In genomic region chr6:139780028-139780427, GRCm38 (mm10) we compare ENCODE assay signal across 14 mouse cellular contexts.
DNase-seq lines count a peak whose midpoint lies in the region; ATAC-seq and TF ChIP-seq lines count a peak whose summit lies in the region.
"Had no signal": no experiment of that assay in that cellular context is flagged by ENCODE, and none has a peak within 500 bp of the region (broad histone marks: within the 10 kb centered on the region; RNA-seq: fewer than 3 reads in every experiment).

No protein-coding gene starts in this region.

- H3K27me3 ChIP-seq in intestine, postnatal 0 days (replicated peaks; ENCODE audit: control insufficient read depth, insufficient read depth, low read length), result no peaks in the 10 kb centered on the region
- no peaks in the 10 kb centered on the region for H3K27me3 ChIP-seq in intestine, embryonic 16.5 days (replicated peaks; ENCODE audit: control insufficient read depth, insufficient read depth, low read length)
- no peaks in the 10 kb centered on the region for H3K27me3 ChIP-seq in lung, postnatal 0 days (replicated peaks; ENCODE audit: insufficient read depth, low read length)
- no peaks in the 10 kb centered on the region for H3K27me3 ChIP-seq in embryonic facial prominence, embryonic 11.5 days (ENCODE audit: control insufficient read depth, insufficient read depth, low read length)
- H3K27me3 ChIP-seq: heart, embryonic 15.5 days; liver, embryonic 13.5 days; neural tube, embryonic 13.5 days had no signal

- WGBS in intestine, postnatal 0 days, result 51% methylated on average over 1 of the region's 2 CpGs
- WGBS in intestine, embryonic 16.5 days, result 68% methylated on average over 2 of the region's 2 CpGs
- WGBS in lung, postnatal 0 days, result 46% methylated on average over 1 of the region's 2 CpGs
- WGBS in embryonic facial prominence, embryonic 11.5 days, result 79% methylated on average over 2 of the region's 2 CpGs

- no peaks in the 10 kb centered on the region for H3K9me3 ChIP-seq in intestine, postnatal 0 days (ENCODE audit: control insufficient read depth)
- H3K9me3 ChIP-seq in intestine, embryonic 16.5 days (ENCODE audit: control insufficient read depth, low read length), result no peaks in the 10 kb centered on the region
- H3K9me3 ChIP-seq in lung, postnatal 0 days (ENCODE audit: low read length), result no peaks in the 10 kb centered on the region
- H3K9me3 ChIP-seq in embryonic facial prominence, embryonic 11.5 days (replicated peaks; ENCODE audit: control insufficient read depth, low read length), result no peaks in the 10 kb centered on the region
- H3K9me3 ChIP-seq: heart, embryonic 15.5 days; liver, embryonic 13.5 days; neural tube, embryonic 13.5 days had no signal

- H3K27ac ChIP-seq in intestine, postnatal 0 days (ENCODE audit: low read depth, low read length), result no peak overlapping the region
- H3K27ac ChIP-seq in intestine, embryonic 16.5 days (ENCODE audit: low read length), result no peak overlapping the region
- no peak overlapping the region for H3K27ac ChIP-seq in lung, postnatal 0 days (ENCODE audit: low read length)
- no peak overlapping the region for H3K27ac ChIP-seq in embryonic facial prominence, embryonic 11.5 days (replicated peaks; ENCODE audit: low read depth, low read length)
- H3K27ac ChIP-seq: heart, embryonic 15.5 days; liver, embryonic 13.5 days; neural tube, embryonic 13.5 days had no signal

- peak; percentile 26 for DNase-seq in adrenal gland, adult 2 months
- no peak for DNase-seq in adrenal gland, adult 18-20 months (ENCODE audit: low spot score in 2 of 2)
- DNase-seq in lung, postnatal 0 days (ENCODE audit: low spot score), result no peak
- DNase-seq in lung, postnatal 4 days, result no peak
- peak; percentile 18 for DNase-seq in embryonic facial prominence, embryonic 11.5 days (ENCODE audit: low spot score)
- DNase-seq in right cerebral cortex, adult 18-20 months, result no peak
- DNase-seq: cerebellum, postnatal 25 days; layer of hippocampus, postnatal 36 days; liver, embryonic 13.5 days had no signal

- H3K4me1 ChIP-seq in intestine, postnatal 0 days (replicated peaks; ENCODE audit: control insufficient read depth, insufficient read depth, low read length), result no peaks in the 10 kb centered on the region
- no peaks in the 10 kb centered on the region for H3K4me1 ChIP-seq in intestine, embryonic 16.5 days (ENCODE audit: control insufficient read depth, insufficient read depth, low read length)
- H3K4me1 ChIP-seq in lung, postnatal 0 days (ENCODE audit: insufficient read depth, low read depth, low read length), result no peaks in the 10 kb centered on the region; the same call in 1 of the 2 replicates
- no peaks in the 10 kb centered on the region for H3K4me1 ChIP-seq in embryonic facial prominence, embryonic 11.5 days (ENCODE audit: control insufficient read depth, insufficient read depth, low read length)
- H3K4me1 ChIP-seq: heart, embryonic 15.5 days; liver, embryonic 13.5 days; neural tube, embryonic 13.5 days had no signal

- TF ChIP-seq EP300 in lung, postnatal 0 days (IDR thresholded peaks at IDR 0.05), result no peak

- ATAC-seq in intestine, postnatal 0 days, result no peak
- ATAC-seq in intestine, embryonic 16.5 days, result no peak
- no peak for ATAC-seq in lung, postnatal 0 days
- no peak for ATAC-seq in embryonic facial prominence, embryonic 11.5 days (replicated peaks; ENCODE audit: insufficient number of reproducible peaks, low FRiP score, low TSS enrichment, low read depth)

- no peaks in the 10 kb centered on the region for H3K36me3 ChIP-seq in intestine, postnatal 0 days (ENCODE audit: control insufficient read depth, insufficient read depth)
- H3K36me3 ChIP-seq in intestine, embryonic 16.5 days (ENCODE audit: control insufficient read depth, insufficient read depth, low read length), result no peaks in the 10 kb centered on the region
- no peaks in the 10 kb centered on the region for H3K36me3 ChIP-seq in lung, postnatal 0 days (ENCODE audit: insufficient read depth, low read length)
- no peaks in the 10 kb centered on the region for H3K36me3 ChIP-seq in embryonic facial prominence, embryonic 11.5 days (replicated peaks; ENCODE audit: control insufficient read depth, insufficient read depth, low read depth, low read length)
- H3K36me3 ChIP-seq: heart, embryonic 15.5 days; liver, embryonic 13.5 days; neural tube, embryonic 13.5 days had no signal

- H3K4me3 ChIP-seq in intestine, postnatal 0 days (ENCODE audit: low read depth, low read length), result no peak overlapping the region
- no peak overlapping the region for H3K4me3 ChIP-seq in intestine, embryonic 16.5 days (ENCODE audit: low read length)
- no peak overlapping the region for H3K4me3 ChIP-seq in lung, postnatal 0 days (ENCODE audit: low read depth, low read length)
- no peak overlapping the region for H3K4me3 ChIP-seq in embryonic facial prominence, embryonic 11.5 days (ENCODE audit: low read depth, low read length)
- H3K4me3 ChIP-seq: heart, embryonic 15.5 days; liver, embryonic 13.5 days; neural tube, embryonic 13.5 days had no signal

- TF ChIP-seq CTCF in intestine, postnatal 0 days (IDR thresholded peaks at IDR 0.05; ENCODE audit: low read depth), result peak; percentile 66
- peak; percentile 57 for TF ChIP-seq CTCF in lung, postnatal 0 days (IDR thresholded peaks at IDR 0.05)

- H3K9ac ChIP-seq in intestine, postnatal 0 days (ENCODE audit: low read depth, low read length), result no peak overlapping the region
- no peak overlapping the region for H3K9ac ChIP-seq in intestine, embryonic 16.5 days (ENCODE audit: low read depth, low read length)
- H3K9ac ChIP-seq in lung, postnatal 0 days (replicated peaks; ENCODE audit: low read depth), result no peak overlapping the region
- H3K9ac ChIP-seq in embryonic facial prominence, embryonic 11.5 days (replicated peaks; ENCODE audit: low read length), result no peak overlapping the region
- H3K9ac ChIP-seq: heart, embryonic 15.5 days; liver, embryonic 13.5 days; neural tube, embryonic 13.5 days had no signal

- H3K4me2 ChIP-seq in intestine, postnatal 0 days (replicated peaks; ENCODE audit: low read depth), result no peak overlapping the region
- no peak overlapping the region for H3K4me2 ChIP-seq in intestine, embryonic 16.5 days (ENCODE audit: low read depth, low read length)
- no peak overlapping the region for H3K4me2 ChIP-seq in lung, postnatal 0 days (replicated peaks; ENCODE audit: low read depth, low read length)
- no peak overlapping the region for H3K4me2 ChIP-seq in embryonic facial prominence, embryonic 11.5 days (ENCODE audit: low read depth, low read length)
- H3K4me2 ChIP-seq: heart, embryonic 15.5 days; liver, embryonic 13.5 days; midbrain, embryonic 11.5 days; neural tube, embryonic 13.5 days had no signal

Comparison
In these comparisons a context has a peak if more than half of its experiments do, and no peak if none do; other contexts are left out.
1. DNase-seq: peak in adrenal gland, adult 2 months (single experiment) and embryonic facial prominence, embryonic 11.5 days (single experiment); none in adrenal gland, adult 18-20 months (0 of 2), lung, postnatal 0 days (single experiment), lung, postnatal 4 days (0 of 2) and right cerebral cortex, adult 18-20 months (single experiment).